Mouse (Mus musculus) hindbrain, postnatal 0 days (tissue): Measurements from ENCODE around the gene Scfd2. TPM values are rescaled to one million over a fixed set of nuclear protein-coding genes. Genes with fewer than 3 reads are reported as not detected.
A peak's percentile ranks its signal among the peaks of the same experiment; 100 is the strongest.

Experiments used
- ATAC-seq: fragments of 200-750 bp; cut with Nextera tagmentation; 2 replicates; pipeline ENCODE4 v1.8.0; 2017; ENCODE audit warnings: mild to moderate bottlenecking, moderate TSS enrichment, moderate library complexity
- DNase-seq: peaks from one replicate; pipeline ENCODE4 v3.0.0-alpha.2; 2015; ENCODE audit warnings: low spot score
- H3K27ac ChIP-seq: fragments of 300-500 bp; sonication (generic); 2 replicates; pipeline ENCODE4 v1.5.1; 2014; ENCODE audit warnings: mild to moderate bottlenecking
- H3K27me3 ChIP-seq: fragments of 300-500 bp; sonication (generic); 2 replicates; pipeline ENCODE4 v1.6.1; 2014; ENCODE audit warnings: low read length, mixed read lengths; ENCODE audit not compliant: insufficient read depth
- H3K36me3 ChIP-seq: fragments of 300-500 bp; sonication (generic); 2 replicates; pipeline ENCODE4 v1.6.1; 2014; ENCODE audit warnings: low read length, mixed read lengths; ENCODE audit not compliant: insufficient read depth
- H3K4me1 ChIP-seq: fragments of 300-500 bp; sonication (generic); 2 replicates; pipeline ENCODE4 v1.6.1; 2014; ENCODE audit warnings: antibody characterized with exemption, low read length, mixed read lengths; ENCODE audit not compliant: insufficient read depth
- H3K4me2 ChIP-seq: fragments of 300-500 bp; sonication (generic); 2 replicates; pipeline ENCODE4 v1.6.1; 2014; ENCODE audit warnings: low read depth, mild to moderate bottlenecking, low read length, moderate library complexity, mixed read lengths
- H3K4me3 ChIP-seq: fragments of 300-500 bp; sonication (generic); 2 replicates; pipeline ENCODE4 v1.5.1; 2014; ENCODE audit warnings: low read length
- H3K9ac ChIP-seq: fragments of 300-500 bp; sonication (generic); replicated peaks from 2 replicates; pipeline ENCODE4 v1.6.1; 2014; ENCODE audit warnings: mild to moderate bottlenecking, low read length, moderate library complexity, mixed read lengths
- H3K9me3 ChIP-seq: fragments of 300-500 bp; sonication (generic); 2 replicates; pipeline ENCODE4 v1.6.1; 2016; ENCODE audit warnings: low read length, mixed read lengths
- CTCF ChIP-seq: IDR thresholded peaks from 2 replicates; pipeline ENCODE4 v1.5.1; 2016; ENCODE audit warnings: antibody characterized with exemption, control low read depth, low read depth
- WGBS: fragments of 180-500 bp; shearing (Covaris S2); extraction: QIAGEN DNeasy Blood & Tissue Kit; methylation state at CpG from one replicate; pipeline ENCODE4 v1.1.7; 2014; 5-methylcytosine and 5-hydroxymethylcytosine counted together
- polyA plus RNA-seq: library from polyadenylated mRNA; unstranded; fragments of >200 nt; fragmentation: Nextera tagmentation; extraction: Ambion mirVana; gene quantifications from 2 replicates; pipeline ENCODE4 v1.2.1, GENCODE M21; 2015
- total RNA-seq: library from RNA; depleted of rRNA; stranded (reverse); fragments of >200 nt; gene quantifications from 2 replicates; pipeline ENCODE4 v1.2.3, GENCODE M21; 2014; rRNA removed

Gene Scfd2
- total RNA-seq (29.7 and 35.1 TPM in 2 replicates), polyA plus RNA-seq (17.3 and 18.9 TPM in 2 replicates)

DNA sequence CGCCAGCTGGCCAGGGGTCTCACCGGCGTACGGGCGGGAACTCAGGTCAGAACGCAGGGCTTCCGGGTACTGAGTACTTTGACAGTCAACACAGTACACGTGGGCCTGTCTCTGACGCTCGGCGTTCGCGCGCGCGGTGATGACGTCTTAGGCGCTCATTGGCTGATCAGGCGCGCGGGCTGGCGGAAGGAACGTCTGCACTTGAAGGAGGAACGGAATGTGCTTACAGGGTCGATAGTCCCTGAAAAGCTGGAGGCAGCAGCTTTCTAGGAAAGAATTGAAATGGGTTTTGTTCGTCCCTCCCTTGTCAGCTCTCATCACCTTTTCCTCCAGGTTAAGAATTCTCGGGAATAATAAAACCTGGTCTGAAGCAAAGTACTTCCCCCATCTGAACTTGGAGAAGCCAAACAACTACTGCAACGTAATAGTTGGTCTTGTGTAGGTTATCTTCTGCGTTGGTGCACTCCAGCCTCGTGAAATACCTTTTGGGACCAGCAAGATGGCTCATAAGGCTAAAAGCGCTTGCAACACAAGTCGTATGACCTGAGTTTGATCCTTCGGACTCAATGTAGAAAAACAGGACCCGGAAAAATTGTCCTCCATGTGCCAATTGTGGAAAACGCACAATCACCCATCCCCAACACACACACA is at the start of gene Scfd2:
Scfd2 (minus strand) TSS at position 130 of the 651 bp plus-strand sequence.
- peak within 1 kb of the TSS; percentile 98 for H3K4me3 ChIP-seq
- no peaks in the 10 kb centered on the region for H3K9me3 ChIP-seq
- ATAC-seq (peak; percentile 94), DNase-seq (peak; percentile 97)
- H3K27me3 ChIP-seq, result no peaks in the 10 kb centered on the region
- no peak within 1 kb of the TSS for H3K27ac ChIP-seq
- H3K4me2 ChIP-seq, result peak within 1 kb of the TSS; percentile 100
- no peak for TF ChIP-seq CTCF
- H3K9ac ChIP-seq, result peak within 1 kb of the TSS; percentile 61
- WGBS, result 7% methylated on average over 35 of the region's 35 CpGs
- H3K36me3 ChIP-seq, result no peaks in the 10 kb centered on the region
- peaks cover 17% of the 10 kb centered on the region for H3K4me1 ChIP-seq

DNA sequence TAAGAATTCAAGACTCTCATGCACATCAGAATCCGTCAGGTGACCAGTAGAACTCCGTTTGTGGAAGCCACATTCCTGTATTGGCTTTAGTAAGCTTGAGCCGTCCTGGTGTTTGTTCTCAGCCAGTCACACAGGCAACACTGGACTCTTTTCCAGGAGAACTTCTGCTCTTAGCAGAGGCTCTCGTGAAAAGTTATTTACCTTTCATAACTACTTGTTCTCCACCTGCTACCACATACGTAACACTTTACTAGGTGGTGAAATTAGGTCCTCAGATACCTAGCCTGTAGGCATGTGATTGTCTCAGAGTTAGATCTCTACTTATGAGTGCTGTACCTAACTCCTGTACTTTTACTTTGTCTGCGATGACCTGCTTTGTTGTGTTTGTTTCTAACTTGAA is 40.2 kb upstream of the Scfd2 start:
- H3K27me3 ChIP-seq, result no peaks in the 10 kb centered on the region

DNA sequence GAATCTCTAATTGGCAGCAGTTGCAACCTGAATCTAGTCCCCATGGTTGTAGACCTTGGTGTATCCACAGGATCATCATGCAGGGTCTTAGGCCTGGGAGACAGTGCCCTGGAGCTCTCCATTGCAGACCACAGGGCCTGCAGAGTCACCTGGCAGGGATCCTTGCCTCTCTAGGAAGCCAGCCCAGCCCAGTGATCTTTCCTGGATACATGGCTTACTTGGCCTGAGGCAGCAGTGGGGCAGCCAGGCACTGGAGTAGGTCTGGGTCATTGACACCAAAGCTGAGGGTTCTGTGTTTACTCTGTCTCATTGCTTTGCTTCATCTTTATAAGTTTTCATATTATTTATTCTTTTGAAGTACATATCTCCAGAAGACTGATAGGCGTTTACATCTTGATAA is 29.6 kb upstream of the Scfd2 start:
- Histone ChIP-seq H3K36me3 (peaks cover 23% of the 10 kb centered on the region), H3K4me3 (no peak overlapping the region)

More for the DNA sequence above, 40.2 kb upstream of the Scfd2 start:
- Histone ChIP-seq H3K27ac (no peak overlapping the region), H3K4me3 (no peak overlapping the region), H3K4me1 (no peaks in the 10 kb centered on the region), H3K9ac (no peak overlapping the region), H3K4me2 (no peak overlapping the region), H3K9me3 (no peaks in the 10 kb centered on the region), H3K36me3 (peaks cover 13% of the 10 kb centered on the region; the same call in 1 of the 2 replicates)
- TF ChIP-seq CTCF, result no peak
- 92% methylated on average over 6 of the region's 6 CpGs for WGBS
- no peak for DNase-seq
- no peak for ATAC-seq

DNA sequence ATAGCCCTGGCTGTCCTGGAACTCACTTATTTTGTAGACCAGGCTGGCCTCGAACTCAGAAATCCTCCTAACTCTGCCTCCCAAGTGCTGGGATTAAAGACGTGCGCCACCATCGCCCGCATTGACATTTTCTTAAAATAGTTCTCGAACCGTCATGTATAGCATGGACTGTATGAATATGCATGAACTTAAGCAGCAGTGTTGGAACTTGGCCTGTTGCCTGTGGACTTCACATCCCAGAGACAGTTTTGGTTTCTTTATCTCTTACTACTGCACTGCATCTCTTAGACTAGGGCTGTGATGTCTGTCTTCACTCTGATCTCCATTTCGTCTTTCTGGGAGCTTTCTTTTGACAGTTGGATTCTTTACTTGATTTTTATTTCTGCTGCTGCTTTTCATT is 18.0 kb upstream of the Scfd2 start:
- TF ChIP-seq CTCF, result no peak
- H3K9me3 ChIP-seq, result no peaks in the 10 kb centered on the region
- DNase-seq, result no peak
- 64% methylated on average over 8 of the region's 8 CpGs for WGBS
- H3K27ac ChIP-seq, result no peak overlapping the region
- H3K4me2 ChIP-seq, result no peak overlapping the region
- H3K9ac ChIP-seq, result no peak overlapping the region
- no peak for ATAC-seq
- H3K36me3 ChIP-seq, result peaks cover 36% of the 10 kb centered on the region
- no peaks in the 10 kb centered on the region for H3K4me1 ChIP-seq
- no peaks in the 10 kb centered on the region for H3K27me3 ChIP-seq
- no peak overlapping the region for H3K4me3 ChIP-seq

More for the DNA sequence above, 29.6 kb upstream of the Scfd2 start:
- Histone ChIP-seq H3K9ac (no peak overlapping the region), H3K27me3 (no peaks in the 10 kb centered on the region), H3K9me3 (no peaks in the 10 kb centered on the region), H3K4me1 (no peaks in the 10 kb centered on the region), H3K4me2 (no peak overlapping the region), H3K27ac (no peak overlapping the region)
- DNase-seq, result no peak
- TF ChIP-seq CTCF, result no peak
- no peak for ATAC-seq
- WGBS, result 94% methylated on average over 1 of the region's 1 CpGs

DNA sequence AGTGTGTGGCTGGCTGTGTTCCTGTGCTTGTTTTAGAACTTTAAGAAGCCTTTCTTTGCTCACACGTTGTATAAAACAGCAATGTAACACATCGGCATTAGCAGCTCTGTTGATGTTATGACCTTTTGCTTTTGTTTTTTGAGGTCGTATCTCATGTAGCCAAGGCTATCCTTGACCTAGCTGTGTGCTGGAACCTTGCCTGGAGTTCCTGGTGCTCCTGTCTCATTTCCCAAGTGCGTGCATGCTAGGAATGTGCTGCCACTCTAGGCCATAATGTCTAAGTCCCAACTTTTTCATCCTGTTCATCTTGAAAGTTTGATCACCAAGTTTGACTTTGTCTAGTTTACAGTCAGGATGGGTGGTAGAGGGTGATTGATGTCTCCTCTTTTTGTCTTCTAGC is 14.0 kb upstream of the Scfd2 start:
- no peak for ATAC-seq
- H3K27ac ChIP-seq, result no peak overlapping the region
- H3K4me1 ChIP-seq, result no peaks in the 10 kb centered on the region
- no peak for TF ChIP-seq CTCF
- no peaks in the 10 kb centered on the region for H3K27me3 ChIP-seq
- no peak overlapping the region for H3K4me3 ChIP-seq
- WGBS, result 92% methylated on average over 4 of the region's 4 CpGs
- H3K36me3 ChIP-seq, result peaks cover 37% of the 10 kb centered on the region
- no peak for DNase-seq
- H3K9ac ChIP-seq, result no peak overlapping the region
- no peaks in the 10 kb centered on the region for H3K9me3 ChIP-seq
- no peak overlapping the region for H3K4me2 ChIP-seq

DNA sequence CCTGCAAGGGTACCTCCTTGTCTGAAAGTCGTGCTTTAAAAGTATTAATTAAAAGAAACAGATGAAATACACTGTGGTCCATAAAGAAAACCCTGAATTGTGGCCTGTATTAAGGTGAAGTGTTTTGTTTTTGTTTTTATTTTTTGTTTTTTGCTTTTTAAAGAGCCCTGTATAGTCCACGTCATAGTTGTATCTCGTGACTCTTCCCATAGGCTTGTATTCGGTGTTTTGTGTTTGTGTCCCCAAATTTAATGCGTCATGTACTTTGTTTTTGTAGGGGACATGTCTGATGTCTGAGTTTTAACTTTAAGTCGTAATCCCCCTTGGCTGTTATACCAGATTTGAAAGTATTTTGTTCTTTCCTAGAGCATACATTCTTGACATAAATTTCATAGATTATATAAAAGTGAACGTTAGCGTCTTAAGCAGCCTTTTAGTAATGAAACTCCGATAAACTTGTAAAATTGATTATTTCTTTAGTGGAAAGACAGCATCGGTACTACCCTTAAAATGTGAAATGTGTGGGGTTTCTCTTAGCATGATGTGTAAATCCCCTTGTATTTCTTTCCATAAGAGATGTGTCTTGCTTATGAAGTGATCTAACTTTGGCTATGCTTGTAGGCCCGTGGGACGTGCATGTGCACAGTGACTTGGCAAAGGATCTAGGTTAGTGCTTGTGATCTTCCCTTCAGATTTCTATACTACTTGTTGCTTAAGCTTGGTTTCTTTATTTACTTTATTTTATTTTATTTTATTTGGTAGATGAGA is 4.8 kb upstream of the Scfd2 start:
- Histone ChIP-seq H3K9ac (peak overlapping the region; percentile 96), H3K4me1 (peaks cover 10% of the 10 kb centered on the region), H3K27ac (peak overlapping the region; percentile 94), H3K27me3 (no peaks in the 10 kb centered on the region), H3K36me3 (0 out of 2 replicates have a peak, but pooled peaks cover 6% of the 10 kb centered on the region), H3K4me3 (peak overlapping the region; percentile 93), H3K4me2 (peak overlapping the region; percentile 74), H3K9me3 (no peaks in the 10 kb centered on the region)
- TF ChIP-seq CTCF, result no peak
- no peak for ATAC-seq
- no peak for DNase-seq
- 38% methylated on average over 12 of the region's 12 CpGs for WGBS
